Mouse (Mus musculus): Measurements from ENCODE around the gene Pus7l.
A peak's percentile ranks its signal among the peaks of the same experiment; 100 is the strongest.

Pus7l gene

GRCm38 (mm10) chr15:94478706-94479105, 64.6 kb downstream of the Pus7l start:
- DNase-seq (ENCODE audit: low spot score in 2 of 2), result peak in 1 of 2 experiments; percentile 16

GRCm38 (mm10) chr15:94477287-94477686, 66.1 kb downstream of the Pus7l start:
- no peak for DNase-seq (ENCODE audit: low spot score in 2 of 2)

GRCm38 (mm10) chr15:94475975-94476374, 67.4 kb downstream of the Pus7l start:
- DNase-seq (ENCODE audit: low spot score in 2 of 2), result no peak
